In the genomic region with DNA sequence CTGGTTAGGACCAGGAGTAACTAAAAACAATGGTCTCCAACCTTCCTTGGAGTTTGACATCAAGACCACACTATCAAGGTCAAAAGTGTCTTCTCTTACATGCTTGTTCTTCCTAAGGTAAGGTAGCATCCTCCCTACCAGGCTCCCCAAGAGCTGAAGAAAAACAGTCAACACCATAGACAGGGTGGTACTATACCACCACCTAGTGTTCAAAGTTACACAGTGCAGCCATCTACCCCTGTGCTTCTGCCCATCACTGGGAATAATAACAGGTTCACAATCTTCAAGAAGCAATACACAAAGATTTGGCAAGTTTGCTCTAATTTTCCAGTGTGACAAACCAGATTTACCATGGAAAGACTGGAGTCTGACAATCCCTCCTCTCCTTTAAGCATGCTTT, we compare ENCODE assay signal across 9 mouse cellular contexts. TPM values are rescaled to one million over a fixed set of nuclear protein-coding genes. Genes with fewer than 3 reads are reported as not detected.
A peak's percentile ranks its signal among the peaks of the same experiment; 100 is the strongest.
DNase-seq lines count a peak whose midpoint lies in the region; ATAC-seq and TF ChIP-seq lines count a peak whose summit lies in the region.
"Had no signal": no experiment of that assay in that cellular context is flagged by ENCODE, and none has a peak within 500 bp of the region (broad histone marks: within the 10 kb centered on the region; RNA-seq: fewer than 3 reads in every experiment).

No protein-coding gene starts in this region.

- H3K27me3 ChIP-seq in liver, embryonic 12.5 days (replicated peaks), result no peaks in the 10 kb centered on the region
- H3K27me3 ChIP-seq in thymus, adult 2 months (ENCODE audit: control insufficient read depth, insufficient read depth, low read length), result no peaks in the 10 kb centered on the region
- H3K27me3 ChIP-seq: embryonic facial prominence, embryonic 12.5 days had no signal

- H3K27ac ChIP-seq in liver, embryonic 12.5 days, result no peak overlapping the region
- H3K27ac ChIP-seq in layer of hippocampus, adult 2 months, result no peak overlapping the region
- H3K27ac ChIP-seq in thymus, adult 2 months (ENCODE audit: control insufficient read depth, insufficient read depth, low read length), result no peak overlapping the region
- H3K27ac ChIP-seq: embryonic facial prominence, embryonic 12.5 days had no signal

- TF ChIP-seq POLR2A in thymus, adult 2 months (IDR thresholded peaks at IDR 0.05; ENCODE audit: control insufficient read depth, extremely low read depth, insufficient read depth, low read length, poor library complexity), result no peak

- peak; percentile 97 for TF ChIP-seq CTCF in layer of hippocampus, adult 2 months (conservative IDR thresholded peaks at IDR 0.05)
- TF ChIP-seq CTCF in thymus, adult 2 months (IDR thresholded peaks at IDR 0.05; ENCODE audit: borderline replicate concordance, control insufficient read depth, extremely low read depth, insufficient read depth, low read length, poor library complexity), result no peak

- no peak overlapping the region for H3K4me2 ChIP-seq in liver, embryonic 12.5 days
- H3K4me2 ChIP-seq: embryonic facial prominence, embryonic 12.5 days had no signal

- peaks cover 41% of the 10 kb centered on the region for H3K36me3 ChIP-seq in liver, embryonic 12.5 days
- H3K36me3 ChIP-seq in thymus, adult 2 months (ENCODE audit: control insufficient read depth, insufficient read depth, low read length), result peaks cover 32% of the 10 kb centered on the region

- H3K4me3 ChIP-seq in liver, embryonic 12.5 days, result no peak overlapping the region
- no peak overlapping the region for H3K4me3 ChIP-seq in layer of hippocampus, adult 2 months
- H3K4me3 ChIP-seq in thymus, adult 2 months (ENCODE audit: control insufficient read depth, insufficient read depth, low read length), result no peak overlapping the region
- H3K4me3 ChIP-seq: embryonic facial prominence, embryonic 12.5 days had no signal

- H3K9me3 ChIP-seq in liver, embryonic 12.5 days (replicated peaks), result no peaks in the 10 kb centered on the region
- H3K9me3 ChIP-seq: embryonic facial prominence, embryonic 12.5 days had no signal

- H3K4me1 ChIP-seq in liver, embryonic 12.5 days, result no peaks in the 10 kb centered on the region
- no peaks in the 10 kb centered on the region for H3K4me1 ChIP-seq in thymus, adult 2 months (replicated peaks; ENCODE audit: control insufficient read depth, insufficient read depth, low read length)
- H3K4me1 ChIP-seq: embryonic facial prominence, embryonic 12.5 days had no signal

- intact Hi-C loops in heart, postnatal 10 days (cut with DNase I), result loop anchor here (2.0 to 10.0 kb wide), 5 partner anchors 47 to 404 kb away; a partner anchor contains a TSS

- DNase-seq in liver (peak; percentile 18), WW6 (ENCODE audit: low read depth, low spot score) (peak; percentile 11)
- DNase-seq in embryo, embryonic 10 days (ENCODE audit: low spot score), result peak; percentile 71
- peak; percentile 61 to 70 for DNase-seq in heart, postnatal 10 days
- DNase-seq in layer of hippocampus, adult 2 months (ENCODE audit: low spot score in 2 of 2), result peak; percentile 55 to 66
- DNase-seq in lung, postnatal 36 days, result peak; percentile 62
- DNase-seq in thymus, adult 2 months, result peak; percentile 35

- ATAC-seq in liver, embryonic 12.5 days, result no peak

- no peak overlapping the region for H3K9ac ChIP-seq in liver, embryonic 12.5 days
- H3K9ac ChIP-seq: embryonic facial prominence, embryonic 12.5 days had no signal

RNA-seq across cellular contexts. Expression of a gene that starts 15.4 kb away (rescaled TPM):
- not detected in 2 replicates for polyA plus RNA-seq in liver, embryonic 12.5 days (2016; fragmentation: Nextera tagmentation; extraction: Ambion mirVana)
- total RNA-seq in heart, postnatal 10 days (2021), result not detected
- not detected for total RNA-seq in layer of hippocampus, adult 2 months (2021)
- not detected in 2 replicates for polyA plus RNA-seq in thymus, adult 2 months (2012; rRNA removed)
- polyA plus RNA-seq: embryonic facial prominence, embryonic 12.5 days had no signal

RNA-seq across cellular contexts. Expression of a gene that starts 47.0 kb away (rescaled TPM):
- 24.7 and 24.9 TPM in 2 replicates for polyA plus RNA-seq in liver, embryonic 12.5 days (2016; fragmentation: Nextera tagmentation; extraction: Ambion mirVana)
- 10 to 100 TPM; 40.4 to 42.1 TPM for total RNA-seq in heart, postnatal 10 days (2021)
- 10 to 100 TPM; 44.4 to 46.5 TPM for total RNA-seq in layer of hippocampus, adult 2 months (2021)
- polyA plus RNA-seq in thymus, adult 2 months (2012; rRNA removed), result 47.2 and 68.7 TPM in 2 replicates

Comparison
In these comparisons a context has a peak if more than half of its experiments do, and no peak if none do; other contexts are left out.
1. DNase-seq: peak in every context shown above with its lines; median percentile 71 in embryo, embryonic 10 days; 66 in heart, postnatal 10 days; 62 in lung, postnatal 36 days; 60 in layer of hippocampus, adult 2 months; 35 in thymus, adult 2 months; 18 in liver; 11 in WW6.